Comparison of ENCODE assay signal across 8 mouse cellular contexts in genomic region chr17:45591701-45592605, GRCm38 (mm10). TPM values are rescaled to one million over a fixed set of nuclear protein-coding genes. Genes with fewer than 3 reads are reported as not detected.
DNase-seq lines count a peak whose midpoint lies in the region; ATAC-seq and TF ChIP-seq lines count a peak whose summit lies in the region.

No protein-coding gene starts in this region.

- H3K36me3 ChIP-seq in spleen, adult 2 months (ENCODE audit: control insufficient read depth, insufficient read depth, low read length) = no peaks in the 10 kb centered on the region
- peaks cover 32% of the 10 kb centered on the region for H3K36me3 ChIP-seq in heart, embryonic 14.5 days (ENCODE audit: control insufficient read depth, insufficient read depth, low read length)

- peak overlapping the region; percentile 55 for H3K9ac ChIP-seq in heart, embryonic 14.5 days (ENCODE audit: low read length)

- H3K4me3 ChIP-seq in spleen, adult 2 months (ENCODE audit: extremely low read depth, insufficient read depth, insufficient read length) = no peak overlapping the region
- peak overlapping the region; percentile 28; the same call in 1 of the 2 replicates for H3K4me3 ChIP-seq in cortical plate, adult 2 months (ENCODE audit: insufficient read depth, low read length)
- peak overlapping the region; percentile 12 to 19; a peak in 3 of 4 replicates for H3K4me3 ChIP-seq in heart, embryonic 14.5 days (ENCODE audit: control insufficient read depth in 1 of 2, insufficient read depth in 1 of 2, low read depth in 1 of 2, low read length in 2 of 2)

- no peak for TF ChIP-seq POLR2A in spleen, adult 2 months (IDR thresholded peaks at IDR 0.05; ENCODE audit: low read depth, low read length)
- TF ChIP-seq POLR2A in cortical plate, adult 2 months (IDR thresholded peaks at IDR 0.05; ENCODE audit: extremely low read depth, insufficient read depth, low read length) = 0 out of 2 replicates have a peak, but pooled peaks have one; percentile 11

- ATAC-seq in heart, embryonic 14.5 days (ENCODE audit: insufficient number of reproducible peaks, insufficient read depth, low FRiP score, low read depth) = peak; percentile 1; the same call in 1 of the 2 replicates

- peaks cover 14% of the 10 kb centered on the region; the same call in 1 of the 2 replicates for H3K4me1 ChIP-seq in spleen, adult 2 months (ENCODE audit: control insufficient read depth, insufficient read depth, insufficient read length)
- peaks cover 9% of the 10 kb centered on the region for H3K4me1 ChIP-seq in cortical plate, adult 2 months (ENCODE audit: control insufficient read depth, insufficient read depth, low read length)
- H3K4me1 ChIP-seq in heart, embryonic 14.5 days (ENCODE audit: control insufficient read depth in 2 of 2, insufficient read depth in 2 of 2, low read length in 2 of 2) = peaks cover 43 to 51% of the 10 kb centered on the region in 2 experiments

- peak overlapping the region; percentile 99 for H3K4me2 ChIP-seq in heart, embryonic 14.5 days (ENCODE audit: low read length)

- no peak for DNase-seq in spleen, adult 2 months (ENCODE audit: low read depth in 1 of 2, low spot score in 2 of 2)
- no peak for DNase-seq in spleen, postnatal 14 days (ENCODE audit: low spot score in 2 of 2)
- DNase-seq in kidney, postnatal 10 days = peak; percentile 70
- DNase-seq in skeletal muscle tissue, adult 2 months (ENCODE audit: low read depth, low spot score) = peak; percentile 85
- no peak for DNase-seq in B cell, adult 2 months
- DNase-seq in left cerebral cortex, adult 18-20 months (ENCODE audit: low spot score in 2 of 2) = no peak

- no peaks in the 10 kb centered on the region for H3K27me3 ChIP-seq in spleen, adult 2 months (ENCODE audit: control insufficient read depth, insufficient read depth, low read length)
- H3K27me3 ChIP-seq in heart, embryonic 14.5 days (ENCODE audit: control insufficient read depth, insufficient read depth, low read length) = no peaks in the 10 kb centered on the region

- no peak for TF ChIP-seq CTCF in spleen, adult 2 months (IDR thresholded peaks at IDR 0.05; ENCODE audit: extremely low read depth, insufficient read depth, insufficient read length, insufficient replicate concordance)
- TF ChIP-seq CTCF in cortical plate, adult 2 months (IDR thresholded peaks at IDR 0.05; ENCODE audit: extremely low read depth, insufficient read depth, low read length) = no peak

- WGBS in spleen, adult 2 months = 52% methylated on average over 16 of the region's 16 CpGs
- 37% methylated on average over 16 of the region's 16 CpGs for WGBS in heart, embryonic 14.5 days

- H3K27ac ChIP-seq in spleen, adult 2 months (ENCODE audit: insufficient read depth, low read length) = peak overlapping the region; percentile 40
- H3K27ac ChIP-seq in cortical plate, adult 2 months (ENCODE audit: insufficient read depth, low read length) = 0 out of 2 replicates have a peak overlapping the region, but pooled peaks have one; percentile 51
- H3K27ac ChIP-seq in heart, embryonic 14.5 days (replicated peaks in 1 of 2; ENCODE audit: control insufficient read depth in 1 of 2, insufficient read depth in 1 of 2, low read depth in 2 of 2, low read length in 2 of 2) = peak overlapping the region; percentile 47 to 74

- H3K9me3 ChIP-seq in heart, embryonic 14.5 days (ENCODE audit: control insufficient read depth, low read length) = no peaks in the 10 kb centered on the region

RNA-seq across cellular contexts. Expression of gene Slc29a1, which starts 7.5 kb away (rescaled TPM):
- 108 and 122 TPM in 2 replicates for polyA plus RNA-seq in spleen, adult 2 months (2012; rRNA removed)
- polyA plus RNA-seq in cortical plate, adult 2 months (2012; rRNA removed) = 35.9 and 37.6 TPM in 2 replicates
- polyA plus RNA-seq in heart, embryonic 14.5 days (2014; fragmentation: Nextera tagmentation; extraction: Ambion mirVana) = 84.7 and 87.8 TPM in 2 replicates
- total RNA-seq in left cerebral cortex, adult 18-20 months (2021) = 10 to 100 TPM; 21.7 to 28.0 TPM

RNA-seq across cellular contexts. Expression of gene Mymx, which starts 9.9 kb away (rescaled TPM):
- not detected in 2 replicates for polyA plus RNA-seq in spleen, adult 2 months (2012; rRNA removed)
- polyA plus RNA-seq in cortical plate, adult 2 months (2012; rRNA removed) = not detected in 2 replicates
- not detected in 2 replicates for polyA plus RNA-seq in heart, embryonic 14.5 days (2014; fragmentation: Nextera tagmentation; extraction: Ambion mirVana)
- total RNA-seq in left cerebral cortex, adult 18-20 months (2021) = not detected

RNA-seq across cellular contexts. Expression of gene Hsp90ab1, which starts 18.9 kb away (rescaled TPM):
- 194 and 202 TPM in 2 replicates for polyA plus RNA-seq in spleen, adult 2 months (2012; rRNA removed)
- polyA plus RNA-seq in cortical plate, adult 2 months (2012; rRNA removed) = 980 and 997 TPM in 2 replicates
- polyA plus RNA-seq in heart, embryonic 14.5 days (2014; fragmentation: Nextera tagmentation; extraction: Ambion mirVana) = 1,215 and 1,233 TPM in 2 replicates
- total RNA-seq in left cerebral cortex, adult 18-20 months (2021) = 1,000 to 10,000 TPM; 1,506 to 1,598 TPM

RNA-seq across cellular contexts. Expression of gene Slc35b2, which starts 28.3 kb away (rescaled TPM):
- polyA plus RNA-seq in spleen, adult 2 months (2012; rRNA removed) = 70.9 and 71.3 TPM in 2 replicates
- 52.4 and 52.6 TPM in 2 replicates for polyA plus RNA-seq in cortical plate, adult 2 months (2012; rRNA removed)
- polyA plus RNA-seq in heart, embryonic 14.5 days (2014; fragmentation: Nextera tagmentation; extraction: Ambion mirVana) = 91.3 and 92.4 TPM in 2 replicates
- 10 to 100 TPM; 26.0 to 30.0 TPM for total RNA-seq in left cerebral cortex, adult 18-20 months (2021)

RNA-seq across cellular contexts. Expression of gene Nfkbie, which starts 36.5 kb away (rescaled TPM):
- 50.4 and 65.9 TPM in 2 replicates for polyA plus RNA-seq in spleen, adult 2 months (2012; rRNA removed)
- 2.1 and 2.3 TPM in 2 replicates for polyA plus RNA-seq in cortical plate, adult 2 months (2012; rRNA removed)
- polyA plus RNA-seq in heart, embryonic 14.5 days (2014; fragmentation: Nextera tagmentation; extraction: Ambion mirVana) = 2.7 and 2.9 TPM in 2 replicates
- total RNA-seq in left cerebral cortex, adult 18-20 months (2021) = 1 to 10 TPM; 1.8 to 2.8 TPM

Comparison
In these comparisons a context has a peak if more than half of its experiments do, and no peak if none do; other contexts are left out.
1. DNase-seq: peak in kidney, postnatal 10 days (single experiment) and skeletal muscle tissue, adult 2 months (single experiment); none in spleen, adult 2 months (0 of 2), spleen, postnatal 14 days (0 of 2), B cell, adult 2 months (0 of 2) and left cerebral cortex, adult 18-20 months (0 of 2).
2. Peak in every context shown above with its lines, with median percentiles within 50 percentile points of each other: H3K27ac ChIP-seq.